Comparison of ENCODE assay signal across 16 mouse cellular contexts in genomic region chr8:48277986-48278635, GRCm38 (mm10).
A peak's percentile ranks its signal among the peaks of the same experiment; 100 is the strongest.
DNase-seq lines count a peak whose midpoint lies in the region; ATAC-seq and TF ChIP-seq lines count a peak whose summit lies in the region.
"Had no signal": no experiment of that assay in that cellular context is flagged by ENCODE, and none has a peak within 500 bp of the region (broad histone marks: within the 10 kb centered on the region; RNA-seq: fewer than 3 reads in every experiment).

No protein-coding gene starts in this region.

- H3K36me3 ChIP-seq in forebrain, embryonic 12.5 days (replicated peaks): peaks cover 34% of the 10 kb centered on the region
- peaks cover 30% of the 10 kb centered on the region for H3K36me3 ChIP-seq in hindbrain, embryonic 14.5 days (replicated peaks; ENCODE audit: control insufficient read depth, insufficient read depth)
- peaks cover 15% of the 10 kb centered on the region for H3K36me3 ChIP-seq in midbrain, embryonic 15.5 days (replicated peaks)

- H3K9ac ChIP-seq in forebrain, embryonic 12.5 days: no peak overlapping the region
- no peak overlapping the region for H3K9ac ChIP-seq in hindbrain, embryonic 14.5 days
- H3K9ac ChIP-seq in midbrain, embryonic 15.5 days: no peak overlapping the region
- H3K9ac ChIP-seq: heart, embryonic 13.5 days; kidney, embryonic 15.5 days; limb, embryonic 12.5 days; stomach, embryonic 15.5 days had no signal

- H3K4me2 ChIP-seq in forebrain, embryonic 12.5 days: no peak overlapping the region
- H3K4me2 ChIP-seq in hindbrain, embryonic 14.5 days (replicated peaks): no peak overlapping the region
- no peak overlapping the region for H3K4me2 ChIP-seq in midbrain, embryonic 15.5 days
- H3K4me2 ChIP-seq: heart, embryonic 13.5 days; kidney, embryonic 15.5 days; limb, embryonic 12.5 days; stomach, embryonic 15.5 days had no signal

- H3K9me3 ChIP-seq in forebrain, embryonic 12.5 days: peaks cover 8% of the 10 kb centered on the region; the same call in 1 of the 2 replicates
- H3K9me3 ChIP-seq in hindbrain, embryonic 14.5 days (ENCODE audit: control insufficient read depth, low read length): peaks cover 9% of the 10 kb centered on the region; the same call in 1 of the 2 replicates
- no peaks in the 10 kb centered on the region for H3K9me3 ChIP-seq in midbrain, embryonic 15.5 days
- H3K9me3 ChIP-seq: limb, embryonic 12.5 days; stomach, embryonic 15.5 days had no signal

- H3K27ac ChIP-seq in forebrain, embryonic 12.5 days: no peak overlapping the region
- peak overlapping the region; percentile 75 for H3K27ac ChIP-seq in hindbrain, embryonic 14.5 days
- H3K27ac ChIP-seq in midbrain, embryonic 15.5 days: no peak overlapping the region
- H3K27ac ChIP-seq: heart, embryonic 13.5 days; kidney, embryonic 15.5 days; limb, embryonic 12.5 days; stomach, embryonic 15.5 days had no signal

- no peak for TF ChIP-seq POLR2A in brain, embryonic 14.5 days (IDR thresholded peaks at IDR 0.05; ENCODE audit: borderline replicate concordance, extremely low read depth, insufficient read depth, insufficient read length, poor library complexity, severe bottlenecking)

- no peak overlapping the region for H3K4me3 ChIP-seq in forebrain, embryonic 12.5 days (replicated peaks)
- no peak overlapping the region for H3K4me3 ChIP-seq in hindbrain, embryonic 14.5 days (replicated peaks; ENCODE audit: low read length)
- no peak overlapping the region for H3K4me3 ChIP-seq in midbrain, embryonic 15.5 days
- H3K4me3 ChIP-seq: heart, embryonic 13.5 days; kidney, embryonic 15.5 days; limb, embryonic 12.5 days; stomach, embryonic 15.5 days had no signal

- 39% methylated on average over 15 of the region's 15 CpGs for WGBS in forebrain, embryonic 12.5 days
- WGBS in hindbrain, embryonic 14.5 days: 17% methylated on average over 15 of the region's 15 CpGs
- WGBS in midbrain, embryonic 15.5 days: 24% methylated on average over 15 of the region's 15 CpGs

- H3K4me1 ChIP-seq in forebrain, embryonic 12.5 days: peaks cover 9% of the 10 kb centered on the region; the same call in 1 of the 2 replicates
- H3K4me1 ChIP-seq in hindbrain, embryonic 14.5 days (replicated peaks; ENCODE audit: control insufficient read depth, insufficient read depth, low read length): 0 out of 2 replicates have a peak, but pooled peaks cover 3% of the 10 kb centered on the region
- H3K4me1 ChIP-seq in midbrain, embryonic 15.5 days: peaks cover 7% of the 10 kb centered on the region; the same call in 1 of the 2 replicates
- H3K4me1 ChIP-seq: heart, embryonic 13.5 days; kidney, embryonic 15.5 days; limb, embryonic 12.5 days; stomach, embryonic 15.5 days had no signal

- ATAC-seq in forebrain, embryonic 12.5 days (ENCODE audit: low FRiP score): peak; percentile 78
- ATAC-seq in hindbrain, embryonic 14.5 days (ENCODE audit: low FRiP score): peak; percentile 83; the same call in 1 of the 2 replicates
- peak; percentile 70; the same call in 1 of the 2 replicates for ATAC-seq in midbrain, embryonic 15.5 days (replicated peaks)

- no peak for TF ChIP-seq CTCF in brain, embryonic 14.5 days (IDR thresholded peaks at IDR 0.05; ENCODE audit: borderline replicate concordance, extremely low read depth, insufficient read depth, insufficient read length)

- H3K27me3 ChIP-seq in forebrain, embryonic 12.5 days: no peaks in the 10 kb centered on the region
- no peaks in the 10 kb centered on the region for H3K27me3 ChIP-seq in hindbrain, embryonic 14.5 days (ENCODE audit: control insufficient read depth, insufficient read depth, low read length)
- H3K27me3 ChIP-seq in midbrain, embryonic 15.5 days (replicated peaks): no peaks in the 10 kb centered on the region
- H3K27me3 ChIP-seq: heart, embryonic 13.5 days; kidney, embryonic 15.5 days; limb, embryonic 12.5 days; stomach, embryonic 15.5 days had no signal

- DNase-seq in brain, embryonic 14.5 days (ENCODE audit: low read depth): peak; percentile 91
- DNase-seq in hindbrain, embryonic 14.5 days (ENCODE audit: low spot score): peak; percentile 41
- no peak for DNase-seq in c-Kit-positive CD71-positive TER-119-positive erythroid progenitor cells, embryonic 14.5 days (ENCODE audit: low spot score)
- DNase-seq in kidney, postnatal 10 days: no peak
- no peak for DNase-seq in layer of hippocampus, adult 9-11 months
- DNase-seq in gastrocnemius, adult 18-20 months (ENCODE audit: low spot score): no peak
- DNase-seq: cerebellum, adult 11-12 months; gastrocnemius, postnatal 25 days; lung, postnatal 36 days; thymus, postnatal 14 days had no signal

Comparison
In these comparisons a context has a peak if more than half of its experiments do, and no peak if none do; other contexts are left out.
1. DNase-seq: peak in brain, embryonic 14.5 days (single experiment) and hindbrain, embryonic 14.5 days (single experiment); none in c-Kit-positive CD71-positive TER-119-positive erythroid progenitor cells, embryonic 14.5 days (single experiment), kidney, postnatal 10 days (single experiment), layer of hippocampus, adult 9-11 months (single experiment) and gastrocnemius, adult 18-20 months (single experiment).
2. Peak in every context shown above with its lines, with median percentiles within 50 percentile points of each other: ATAC-seq.